Mouse (Mus musculus): ENCODE data around the gene Anks4b.

Anks4b gene

GRCm38 (mm10) chr7:120188946-120189345 is 15.3 kb downstream of the Anks4b start:
- in situ Hi-C loops (cut with MboI): no loop called here

GRCm38 (mm10) chr7:120189369-120190149 is 15.9 kb downstream of the Anks4b start:
- in situ Hi-C loops (cut with MboI): no loop called here

GRCm38 (mm10) chr7:120190150-120190665 is 16.6 kb downstream of the Anks4b start:
- in situ Hi-C loops (cut with MboI): no loop called here

- in situ Hi-C loops (cut with MboI): no loop called here
These were observed 18.5 kb downstream of the Anks4b start for GRCm38 (mm10) chr7:120192207-120192606.

GRCm38 (mm10) chr7:120192816-120193215 is 19.2 kb downstream of the Anks4b start:
- in situ Hi-C loops (cut with MboI): no loop called here

GRCm38 (mm10) chr7:120195207-120195606 is 21.5 kb downstream of the Anks4b start:
- in situ Hi-C loops (cut with MboI): no loop called here

GRCm38 (mm10) chr7:120201231-120201744 is 27.6 kb downstream of the Anks4b start:
- in situ Hi-C loops (cut with MboI): no loop called here

- in situ Hi-C loops (cut with MboI): no loop called here
These were observed 28.1 kb downstream of the Anks4b start, which contains the start of gene Crym for GRCm38 (mm10) chr7:120201771-120202170. Crym (minus strand) TSS chr7:120202111.

- in situ Hi-C loops (cut with MboI): no loop called here
These were observed 30.1 kb downstream of the Anks4b start, which contains the start of gene Abca14 for GRCm38 (mm10) chr7:120203789-120204188. Abca14 (plus strand) TSS chr7:120203961.

- in situ Hi-C loops (cut with MboI): no loop called here
These were observed 32.3 kb downstream of the Anks4b start for GRCm38 (mm10) chr7:120205989-120206388.

GRCm38 (mm10) chr7:120228541-120228940 is 54.9 kb downstream of the Anks4b start:
- in situ Hi-C loops (cut with MboI): no loop called here

Data from mature B cell (primary cell).